Mouse (Mus musculus) MN1 (cell line): Measurements from ENCODE around the gene Btla.
A peak's percentile ranks its signal among the peaks of the same experiment; 100 is the strongest.

Source experiments
- DNase-seq: peaks from one replicate; pipeline ENCODE4 v3.0.0-alpha.2; 2016; ENCODE audit warnings: low spot score

The Btla gene

GRCm38 (mm10) chr16:45223648-45224388, at the start of gene Btla:
Gene Btla, plus strand, starts transcription at chr16:45224315.
- DNase-seq, result no peak

- DNase-seq, result no peak
Observed at GRCm38 (mm10) chr16:45178552-45178951, 45.6 kb upstream of the Btla start.

GRCm38 (mm10) chr16:45181824-45182223, 42.3 kb upstream of the Btla start:
- no peak for DNase-seq

GRCm38 (mm10) chr16:45192613-45193012, 31.5 kb upstream of the Btla start:
- peak; percentile 59 for DNase-seq

GRCm38 (mm10) chr16:45196816-45197215, 27.3 kb upstream of the Btla start:
- peak; percentile 36 for DNase-seq

- no peak for DNase-seq
Observed at GRCm38 (mm10) chr16:45201395-45201794, 22.7 kb upstream of the Btla start.

GRCm38 (mm10) chr16:45204438-45204837, 19.7 kb upstream of the Btla start:
- DNase-seq, result no peak

- DNase-seq, result no peak
Observed at GRCm38 (mm10) chr16:45204859-45205670, 19.1 kb upstream of the Btla start.

- DNase-seq, result no peak
Observed at GRCm38 (mm10) chr16:45222016-45222415, 2.1 kb upstream of the Btla start.

GRCm38 (mm10) chr16:45222771-45223170, 1.3 kb upstream of the Btla start:
- no peak for DNase-seq

GRCm38 (mm10) chr16:45224431-45225008, 405 bp downstream of the Btla start:
- no peak for DNase-seq

- no peak for DNase-seq
Observed at GRCm38 (mm10) chr16:45227002-45227401, 2.9 kb downstream of the Btla start.

GRCm38 (mm10) chr16:45231296-45231695, 7.2 kb downstream of the Btla start:
- DNase-seq, result no peak

GRCm38 (mm10) chr16:45233007-45233406, 8.9 kb downstream of the Btla start:
- DNase-seq, result no peak

GRCm38 (mm10) chr16:45242700-45243099, 18.6 kb downstream of the Btla start:
- DNase-seq, result no peak

GRCm38 (mm10) chr16:45244930-45245472, 20.9 kb downstream of the Btla start:
- no peak for DNase-seq

- DNase-seq, result no peak
Observed at GRCm38 (mm10) chr16:45249761-45250160, 25.6 kb downstream of the Btla start.

- no peak for DNase-seq
Observed at GRCm38 (mm10) chr16:45250317-45250716, 26.2 kb downstream of the Btla start.

- DNase-seq, result no peak
Observed at GRCm38 (mm10) chr16:45251773-45252413, 27.8 kb downstream of the Btla start.

- DNase-seq, result no peak
Observed at GRCm38 (mm10) chr16:45255183-45255861, 31.2 kb downstream of the Btla start.

- no peak for DNase-seq
Observed at GRCm38 (mm10) chr16:45256895-45257294, 32.8 kb downstream of the Btla start.

- no peak for DNase-seq
Observed at GRCm38 (mm10) chr16:45257567-45257966, 33.5 kb downstream of the Btla start.
